Mouse (Mus musculus) forebrain, embryonic 16.5 days (tissue): ENCODE measurements at regions not wholly inside any gene's neighbourhood (a gene's known extent, or its start where the extent isn't known, plus 50 kb on each side); places are given as distances from the start of the nearest gene placed in this dataset.

Experiments
- ATAC-seq: fragments of 200-750 bp; cut with Nextera tagmentation; 2 replicates; pipeline ENCODE4 v1.8.0; 2017; ENCODE audit warnings: mild to moderate bottlenecking, moderate library complexity
- H3K27ac ChIP-seq: fragments of 300-500 bp; sonication (generic); 2 replicates; pipeline ENCODE4 v1.5.1; 2014; ENCODE audit warnings: low read length, control low read depth
- H3K27me3 ChIP-seq: fragments of 300-500 bp; sonication (generic); replicated peaks from 2 replicates; pipeline ENCODE4 v1.6.1; 2014; ENCODE audit warnings: low read length; ENCODE audit not compliant: control insufficient read depth, insufficient read depth
- H3K36me3 ChIP-seq: fragments of 300-500 bp; sonication (generic); 2 replicates; pipeline ENCODE4 v1.6.1; 2014; ENCODE audit not compliant: control insufficient read depth, insufficient read depth
- H3K4me1 ChIP-seq: fragments of 300-500 bp; sonication (generic); replicated peaks from 2 replicates; pipeline ENCODE4 v1.6.1; 2014; ENCODE audit warnings: low read length; ENCODE audit not compliant: control insufficient read depth, insufficient read depth
- H3K4me2 ChIP-seq: fragments of 300-500 bp; sonication (generic); 2 replicates; pipeline ENCODE4 v1.6.1; 2014; ENCODE audit warnings: mild to moderate bottlenecking, low read length, control low read depth
- H3K4me3 ChIP-seq: fragments of 300-500 bp; sonication (generic); replicated peaks from 2 replicates; pipeline ENCODE4 v1.5.1; 2014; ENCODE audit warnings: mild to moderate bottlenecking, low read length, control low read depth
- H3K9ac ChIP-seq: fragments of 300-500 bp; sonication (generic); replicated peaks from 2 replicates; pipeline ENCODE4 v1.6.1; 2014; ENCODE audit warnings: low read depth, low read length, control low read depth
- H3K9me3 ChIP-seq: fragments of 300-500 bp; sonication (generic); 2 replicates; pipeline ENCODE4 v1.6.1; 2016; ENCODE audit warnings: low read length; ENCODE audit not compliant: control insufficient read depth
- WGBS: fragments of 180-500 bp; shearing (Covaris S2); extraction: QIAGEN DNeasy Blood & Tissue Kit; methylation state at CpG from one replicate; pipeline ENCODE4 v1.1.7; 2014; 5-methylcytosine and 5-hydroxymethylcytosine counted together

GRCm38 (mm10) chr8:11145251-11145650, 137.0 kb upstream of the Irs2 start:
- H3K9me3 ChIP-seq: no peaks in the 10 kb centered on the region
- H3K4me3 ChIP-seq: no peak overlapping the region
- ATAC-seq: no peak
- no peaks in the 10 kb centered on the region for H3K4me1 ChIP-seq
- no peaks in the 10 kb centered on the region for H3K27me3 ChIP-seq
- no peak overlapping the region for H3K27ac ChIP-seq
- H3K36me3 ChIP-seq: no peaks in the 10 kb centered on the region
- 58% methylated on average over 3 of the region's 3 CpGs for WGBS
- H3K9ac ChIP-seq: no peak overlapping the region
- no peak overlapping the region for H3K4me2 ChIP-seq

- Histone ChIP-seq H3K9ac (no peak overlapping the region), H3K36me3 (no peaks in the 10 kb centered on the region), H3K9me3 (no peaks in the 10 kb centered on the region), H3K4me1 (no peaks in the 10 kb centered on the region), H3K27me3 (no peaks in the 10 kb centered on the region), H3K4me2 (no peak overlapping the region), H3K4me3 (no peak overlapping the region), H3K27ac (no peak overlapping the region)
- ATAC-seq: no peak
- WGBS: 93% methylated on average over 1 of the region's 1 CpGs
Observed at GRCm38 (mm10) chr8:11140566-11140965, 132.3 kb upstream of the Irs2 start.

DNA sequence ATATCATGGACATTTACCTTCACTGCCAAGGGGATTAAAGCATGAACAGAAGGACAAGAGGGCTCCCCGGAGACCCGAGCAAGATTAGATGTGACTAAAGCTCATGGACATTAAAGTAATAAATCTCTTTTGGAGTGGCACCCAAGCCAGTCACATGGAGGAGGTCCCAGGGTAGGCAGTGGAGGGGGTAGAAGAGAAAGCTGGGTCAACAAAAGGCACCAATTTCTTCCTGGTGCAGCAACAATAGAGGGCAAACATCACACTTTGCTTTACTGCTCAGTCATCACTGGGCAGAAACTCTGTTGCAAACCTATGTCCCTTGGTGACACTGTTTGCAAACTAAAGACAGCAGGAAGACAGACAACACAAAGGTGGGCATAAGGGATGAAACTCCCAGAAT, 131.0 kb upstream of the Irs2 start:
- no peaks in the 10 kb centered on the region for H3K9me3 ChIP-seq
- ATAC-seq: no peak
- no peak overlapping the region for H3K4me3 ChIP-seq
- H3K9ac ChIP-seq: no peak overlapping the region
- no peak overlapping the region for H3K27ac ChIP-seq
- H3K27me3 ChIP-seq: no peaks in the 10 kb centered on the region
- H3K36me3 ChIP-seq: no peaks in the 10 kb centered on the region
- H3K4me2 ChIP-seq: no peak overlapping the region
- H3K4me1 ChIP-seq: no peaks in the 10 kb centered on the region
- WGBS: 86% methylated on average over 2 of the region's 2 CpGs

DNA sequence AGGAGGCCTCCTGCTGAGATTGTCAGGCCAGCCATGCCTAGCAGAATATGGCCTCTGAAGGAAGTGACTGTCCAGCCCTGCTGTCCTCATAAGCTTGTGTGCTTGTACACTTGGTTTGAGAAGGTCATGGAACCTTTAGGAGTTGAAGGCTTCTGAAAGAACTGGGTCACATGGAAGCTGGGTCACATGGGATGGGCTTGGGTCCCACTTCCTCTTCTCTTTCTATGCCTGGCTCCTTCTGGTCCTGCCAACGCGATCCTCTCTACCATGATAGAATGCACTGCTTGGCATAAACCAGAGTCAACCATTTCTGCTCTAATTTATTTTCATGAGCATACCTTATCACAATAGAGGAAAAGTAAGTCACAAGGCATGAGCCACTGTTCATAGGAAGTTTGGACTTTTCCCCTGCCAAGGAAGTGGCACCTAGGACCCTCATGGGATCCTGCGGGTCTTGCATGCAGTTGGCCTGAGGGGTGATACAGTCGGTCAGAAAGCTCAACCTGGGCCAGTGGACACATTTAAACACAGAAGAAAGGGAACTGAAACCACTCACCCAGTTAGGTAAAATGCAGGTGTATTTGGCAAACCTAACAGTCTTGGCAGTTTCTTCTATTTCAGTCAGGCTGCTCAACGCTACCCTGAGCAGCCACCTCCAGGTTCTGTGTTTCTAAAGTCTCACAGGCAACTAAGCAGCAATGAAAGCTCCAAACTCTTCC, 130.2 kb upstream of the Irs2 start:
- no peak for ATAC-seq
- WGBS: 94% methylated on average over 5 of the region's 5 CpGs
- no peak overlapping the region for H3K9ac ChIP-seq
- H3K4me2 ChIP-seq: no peak overlapping the region
- no peaks in the 10 kb centered on the region for H3K9me3 ChIP-seq
- no peak overlapping the region for H3K27ac ChIP-seq
- no peak overlapping the region for H3K4me3 ChIP-seq
- H3K4me1 ChIP-seq: no peaks in the 10 kb centered on the region
- H3K27me3 ChIP-seq: no peaks in the 10 kb centered on the region
- no peaks in the 10 kb centered on the region for H3K36me3 ChIP-seq

DNA sequence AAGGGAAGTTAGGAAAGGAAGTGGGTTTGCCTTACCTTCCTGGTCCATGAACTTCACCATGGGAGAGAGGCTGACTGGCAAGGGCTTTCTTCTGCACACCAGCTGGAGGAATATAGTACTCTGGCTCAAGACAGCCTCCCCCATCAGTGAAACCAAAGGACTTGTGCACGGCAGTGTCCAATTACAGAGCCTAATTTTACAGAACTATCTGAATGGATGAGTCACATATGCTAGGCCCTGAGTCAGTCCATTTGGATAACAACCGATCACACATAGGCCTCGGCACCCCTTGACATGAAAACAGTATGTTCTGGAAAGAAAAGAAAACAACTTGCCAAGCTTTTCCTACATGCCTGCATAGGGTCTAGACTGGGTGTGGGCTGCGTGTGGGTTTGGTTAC, 128.3 kb upstream of the Irs2 start:
- no peaks in the 10 kb centered on the region for H3K9me3 ChIP-seq
- WGBS: 89% methylated on average over 4 of the region's 4 CpGs

DNA sequence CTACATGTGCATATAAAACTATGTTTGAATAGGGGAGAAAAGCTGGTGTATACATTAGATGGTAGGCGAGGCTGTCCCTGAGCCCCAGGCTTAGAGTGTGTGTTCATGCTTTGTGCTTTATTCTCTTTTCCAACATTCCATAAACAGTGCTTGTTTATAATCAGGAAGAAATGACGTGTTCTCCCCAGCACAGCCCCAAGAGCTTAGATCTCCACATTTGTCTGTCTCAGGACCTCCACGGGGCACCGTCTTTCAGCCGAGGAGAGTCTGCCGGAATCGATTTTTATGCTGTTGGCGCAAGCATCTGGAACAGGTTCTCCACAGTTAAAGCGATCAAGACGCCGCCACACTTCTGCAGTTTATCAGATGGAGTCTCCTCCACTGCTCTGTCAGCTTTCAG, 126.9 kb upstream of the Irs2 start:
- Histone ChIP-seq H3K4me3 (no peak overlapping the region), H3K36me3 (no peaks in the 10 kb centered on the region), H3K4me1 (no peaks in the 10 kb centered on the region), H3K27me3 (no peaks in the 10 kb centered on the region), H3K9ac (no peak overlapping the region), H3K27ac (no peak overlapping the region), H3K4me2 (no peak overlapping the region), H3K9me3 (no peaks in the 10 kb centered on the region)
- WGBS: 94% methylated on average over 11 of the region's 11 CpGs
- ATAC-seq: no peak

More for the DNA sequence above, 128.3 kb upstream of the Irs2 start:
- Histone ChIP-seq H3K4me1 (no peaks in the 10 kb centered on the region), H3K36me3 (no peaks in the 10 kb centered on the region), H3K27ac (no peak overlapping the region), H3K9ac (no peak overlapping the region), H3K27me3 (no peaks in the 10 kb centered on the region), H3K4me3 (no peak overlapping the region), H3K4me2 (no peak overlapping the region)
- ATAC-seq: no peak

- WGBS: 94% methylated on average over 4 of the region's 4 CpGs
- Histone ChIP-seq H3K9ac (no peak overlapping the region), H3K4me2 (no peak overlapping the region), H3K4me3 (no peak overlapping the region), H3K27ac (no peak overlapping the region), H3K27me3 (no peaks in the 10 kb centered on the region), H3K4me1 (no peaks in the 10 kb centered on the region), H3K36me3 (no peaks in the 10 kb centered on the region), H3K9me3 (no peaks in the 10 kb centered on the region)
- no peak for ATAC-seq
Observed at GRCm38 (mm10) chr8:11134562-11134961, 126.3 kb upstream of the Irs2 start.

- no peaks in the 10 kb centered on the region for H3K36me3 ChIP-seq
- ATAC-seq: peak; percentile 66
- no peak overlapping the region for H3K4me2 ChIP-seq
- H3K9me3 ChIP-seq: no peaks in the 10 kb centered on the region
- H3K27ac ChIP-seq: no peak overlapping the region
- 17% methylated on average over 5 of the region's 5 CpGs for WGBS
- no peak overlapping the region for H3K9ac ChIP-seq
- H3K4me3 ChIP-seq: no peak overlapping the region
- peaks cover 26% of the 10 kb centered on the region for H3K27me3 ChIP-seq
- H3K4me1 ChIP-seq: peaks cover 18% of the 10 kb centered on the region
Observed at GRCm38 (mm10) chr8:11119030-11119634, 110.9 kb upstream of the Irs2 start.

DNA sequence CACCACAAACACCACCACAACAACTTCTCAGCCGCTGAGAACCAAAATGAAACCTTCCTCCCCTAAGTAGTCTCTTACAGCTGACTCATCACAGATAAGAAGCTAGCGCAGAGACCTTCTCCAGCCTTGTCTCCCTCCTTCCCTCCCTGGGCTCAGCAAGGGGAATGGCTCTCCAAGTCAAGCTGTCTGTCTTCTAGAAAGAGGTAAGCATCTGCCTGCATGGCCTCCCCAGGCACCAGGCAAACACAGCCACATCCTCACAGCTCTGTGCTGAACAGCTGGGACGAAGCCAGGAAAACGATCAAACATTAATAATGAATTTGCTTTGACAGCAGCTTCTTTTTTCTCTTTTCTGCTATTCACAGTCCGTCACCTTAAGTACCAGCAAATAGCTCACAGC, 108.3 kb upstream of the Irs2 start:
- H3K4me1 ChIP-seq: peaks cover 19% of the 10 kb centered on the region
- no peak overlapping the region for H3K4me3 ChIP-seq
- H3K27ac ChIP-seq: no peak overlapping the region
- H3K36me3 ChIP-seq: no peaks in the 10 kb centered on the region
- H3K27me3 ChIP-seq: peaks cover 11% of the 10 kb centered on the region
- no peak overlapping the region for H3K9ac ChIP-seq
- H3K9me3 ChIP-seq: no peaks in the 10 kb centered on the region
- H3K4me2 ChIP-seq: no peak overlapping the region
- ATAC-seq: peak; percentile 14
- WGBS: 51% methylated on average over 5 of the region's 5 CpGs
